Mouse (Mus musculus) hindbrain, postnatal 0 days (tissue): ENCODE results near the gene Vps8. TPM values are rescaled to one million over a fixed set of nuclear protein-coding genes. Genes with fewer than 3 reads are reported as not detected.

Experiments used
- ATAC-seq: fragments of 200-750 bp; cut with Nextera tagmentation; 2 replicates; pipeline ENCODE4 v1.8.0; 2017; ENCODE audit warnings: mild to moderate bottlenecking, moderate TSS enrichment, moderate library complexity
- DNase-seq: peaks from one replicate; pipeline ENCODE4 v3.0.0-alpha.2; 2015; ENCODE audit warnings: low spot score
- H3K27ac ChIP-seq: fragments of 300-500 bp; sonication (generic); 2 replicates; pipeline ENCODE4 v1.5.1; 2014; ENCODE audit warnings: mild to moderate bottlenecking
- H3K27me3 ChIP-seq: fragments of 300-500 bp; sonication (generic); 2 replicates; pipeline ENCODE4 v1.6.1; 2014; ENCODE audit warnings: low read length, mixed read lengths; ENCODE audit not compliant: insufficient read depth
- H3K36me3 ChIP-seq: fragments of 300-500 bp; sonication (generic); 2 replicates; pipeline ENCODE4 v1.6.1; 2014; ENCODE audit warnings: low read length, mixed read lengths; ENCODE audit not compliant: insufficient read depth
- H3K4me1 ChIP-seq: fragments of 300-500 bp; sonication (generic); 2 replicates; pipeline ENCODE4 v1.6.1; 2014; ENCODE audit warnings: antibody characterized with exemption, low read length, mixed read lengths; ENCODE audit not compliant: insufficient read depth
- H3K4me2 ChIP-seq: fragments of 300-500 bp; sonication (generic); 2 replicates; pipeline ENCODE4 v1.6.1; 2014; ENCODE audit warnings: low read depth, mild to moderate bottlenecking, low read length, moderate library complexity, mixed read lengths
- H3K4me3 ChIP-seq: fragments of 300-500 bp; sonication (generic); 2 replicates; pipeline ENCODE4 v1.5.1; 2014; ENCODE audit warnings: low read length
- H3K9ac ChIP-seq: fragments of 300-500 bp; sonication (generic); replicated peaks from 2 replicates; pipeline ENCODE4 v1.6.1; 2014; ENCODE audit warnings: mild to moderate bottlenecking, low read length, moderate library complexity, mixed read lengths
- H3K9me3 ChIP-seq: fragments of 300-500 bp; sonication (generic); 2 replicates; pipeline ENCODE4 v1.6.1; 2016; ENCODE audit warnings: low read length, mixed read lengths
- CTCF ChIP-seq: IDR thresholded peaks from 2 replicates; pipeline ENCODE4 v1.5.1; 2016; ENCODE audit warnings: antibody characterized with exemption, control low read depth, low read depth
- WGBS: fragments of 180-500 bp; shearing (Covaris S2); extraction: QIAGEN DNeasy Blood & Tissue Kit; methylation state at CpG from one replicate; pipeline ENCODE4 v1.1.7; 2014; 5-methylcytosine and 5-hydroxymethylcytosine counted together
- polyA plus RNA-seq: library from polyadenylated mRNA; unstranded; fragments of >200 nt; fragmentation: Nextera tagmentation; extraction: Ambion mirVana; gene quantifications from 2 replicates; pipeline ENCODE4 v1.2.1, GENCODE M21; 2015
- total RNA-seq: library from RNA; depleted of rRNA; stranded (reverse); fragments of >200 nt; gene quantifications from 2 replicates; pipeline ENCODE4 v1.2.3, GENCODE M21; 2014

Vps8 gene
- total and polyA plus RNA-seq, 2 experiments from 2014 or later = 21.2 to 39.9 TPM

- Histone ChIP-seq H3K4me1 (0 out of 2 replicates have a peak, but pooled peaks cover 8% of the 10 kb centered on the region), H3K4me2 (no peak overlapping the region), H3K9me3 (no peaks in the 10 kb centered on the region), H3K27ac (no peak overlapping the region), H3K27me3 (no peaks in the 10 kb centered on the region), H3K9ac (no peak overlapping the region), H3K36me3 (peaks cover 5% of the 10 kb centered on the region; the same call in 1 of the 2 replicates), H3K4me3 (no peak overlapping the region)
- no peak for DNase-seq
- whole genome bisulfite sequencing = 80% methylated on average over 7 of the region's 7 CpGs
- 0 out of 2 replicates have a peak, but pooled peaks have one; percentile 7 for TF ChIP-seq CTCF
- no peak for ATAC-seq
These were observed 218.0 kb downstream of the Vps8 start for GRCm38 (mm10) chr16:21640766-21641499.

GRCm38 (mm10) chr16:21641944-21642343 is 219.0 kb downstream of the Vps8 start:
- ATAC-seq (no peak), DNase-seq (no peak)
- TF ChIP-seq CTCF = no peak
- H3K4me3 ChIP-seq = no peak overlapping the region
- 89% methylated on average over 3 of the region's 3 CpGs for WGBS
- H3K9me3 ChIP-seq = no peaks in the 10 kb centered on the region
- H3K4me1 ChIP-seq = 0 out of 2 replicates have a peak, but pooled peaks cover 8% of the 10 kb centered on the region
- no peak overlapping the region for H3K9ac ChIP-seq
- H3K27ac ChIP-seq = no peak overlapping the region
- peaks cover 5% of the 10 kb centered on the region; the same call in 1 of the 2 replicates for H3K36me3 ChIP-seq
- no peak overlapping the region for H3K4me2 ChIP-seq
- no peaks in the 10 kb centered on the region for H3K27me3 ChIP-seq

- no peak for TF ChIP-seq CTCF
- Histone ChIP-seq H3K4me2 (no peak overlapping the region), H3K4me1 (0 out of 2 replicates have a peak, but pooled peaks cover 8% of the 10 kb centered on the region), H3K36me3 (peaks cover 5% of the 10 kb centered on the region; the same call in 1 of the 2 replicates), H3K9ac (no peak overlapping the region), H3K27me3 (no peaks in the 10 kb centered on the region), H3K4me3 (no peak overlapping the region), H3K27ac (0 out of 2 replicates have a peak overlapping the region, but pooled peaks have one; percentile 67), H3K9me3 (no peaks in the 10 kb centered on the region)
- ATAC-seq (no peak), DNase-seq (no peak)
- 74% methylated on average over 5 of the region's 5 CpGs for WGBS
These were observed 220.0 kb downstream of the Vps8 start for GRCm38 (mm10) chr16:21642906-21643305.

- Histone ChIP-seq H3K4me1 (0 out of 2 replicates have a peak, but pooled peaks cover 8% of the 10 kb centered on the region), H3K27me3 (no peaks in the 10 kb centered on the region), H3K9ac (no peak overlapping the region), H3K27ac (peak overlapping the region; percentile 67), H3K4me3 (no peak overlapping the region), H3K36me3 (peaks cover 5% of the 10 kb centered on the region; the same call in 1 of the 2 replicates), H3K9me3 (no peaks in the 10 kb centered on the region), H3K4me2 (no peak overlapping the region)
- ATAC-seq (peak; percentile 62), DNase-seq (peak; percentile 53)
- 57% methylated on average over 2 of the region's 2 CpGs for WGBS
- TF ChIP-seq CTCF = no peak
These were observed 220.7 kb downstream of the Vps8 start for GRCm38 (mm10) chr16:21643621-21644041.

GRCm38 (mm10) chr16:21644066-21644561 is 221.2 kb downstream of the Vps8 start:
- no peak for TF ChIP-seq CTCF
- Histone ChIP-seq H3K9me3 (no peaks in the 10 kb centered on the region), H3K4me2 (no peak overlapping the region), H3K36me3 (peaks cover 5% of the 10 kb centered on the region), H3K27me3 (no peaks in the 10 kb centered on the region), H3K4me1 (0 out of 2 replicates have a peak, but pooled peaks cover 8% of the 10 kb centered on the region), H3K27ac (peak overlapping the region; percentile 67), H3K9ac (no peak overlapping the region), H3K4me3 (no peak overlapping the region)
- 45% methylated on average over 17 of the region's 17 CpGs for WGBS
- ATAC-seq (peak; percentile 62), DNase-seq (peak; percentile 47)

GRCm38 (mm10) chr16:21644574-21644973 is 221.7 kb downstream of the Vps8 start:
- Histone ChIP-seq H3K27ac (peak overlapping the region; percentile 67; the same call in 1 of the 2 replicates), H3K4me1 (0 out of 2 replicates have a peak, but pooled peaks cover 8% of the 10 kb centered on the region), H3K9me3 (no peaks in the 10 kb centered on the region), H3K4me2 (no peak overlapping the region), H3K27me3 (no peaks in the 10 kb centered on the region), H3K4me3 (no peak overlapping the region), H3K9ac (no peak overlapping the region), H3K36me3 (peaks cover 5% of the 10 kb centered on the region)
- TF ChIP-seq CTCF = no peak
- DNase-seq = no peak
- no peak for ATAC-seq
- 61% methylated on average over 3 of the region's 3 CpGs for WGBS
